ENCODE assay signal across 8 mouse cellular contexts in the genomic region with DNA sequence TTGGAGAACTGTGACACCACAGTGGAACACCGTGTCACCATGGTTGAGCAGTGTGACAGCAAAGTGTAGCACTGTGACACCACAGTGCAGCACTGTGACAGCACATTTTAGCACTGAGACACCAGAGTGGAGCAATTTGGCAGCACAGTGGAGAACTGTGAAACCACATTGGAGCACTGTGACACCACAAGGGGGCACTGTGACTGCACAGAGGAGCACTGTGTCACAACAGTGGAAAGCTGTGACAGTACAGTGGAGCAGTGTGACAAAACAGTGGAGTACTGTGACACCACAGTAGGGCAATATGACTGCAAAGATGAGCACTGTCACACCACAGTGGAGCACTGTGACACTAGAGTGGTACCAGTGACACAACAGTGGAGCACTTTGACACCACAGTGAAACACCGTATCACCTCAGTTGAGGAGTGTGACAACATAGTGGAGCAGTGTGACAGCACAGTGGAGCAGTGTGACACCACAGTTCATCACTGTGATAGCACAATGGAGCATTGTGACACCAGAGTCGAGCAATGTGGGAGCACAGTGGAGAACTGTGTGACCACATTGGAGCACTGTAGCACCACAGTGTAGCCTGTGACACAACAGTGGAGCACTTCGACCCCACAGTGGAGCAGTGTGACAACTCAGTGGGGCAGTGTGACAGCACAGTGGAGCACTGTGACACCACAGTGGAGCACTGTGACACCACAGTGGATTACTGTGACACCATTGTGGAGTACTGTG.
DNase-seq lines count a peak whose midpoint lies in the region; ATAC-seq lines count a peak whose summit lies in the region.

No protein-coding gene starts in this region.

- no peaks in the 10 kb centered on the region for H3K27me3 ChIP-seq in kidney, embryonic 15.5 days
- H3K27me3 ChIP-seq in heart, embryonic 12.5 days (replicated peaks): no peaks in the 10 kb centered on the region
- no peaks in the 10 kb centered on the region for H3K27me3 ChIP-seq in liver, embryonic 13.5 days

- 78% methylated on average over 4 of the region's 4 CpGs for WGBS in kidney, embryonic 15.5 days
- 75% methylated on average over 4 of the region's 4 CpGs for WGBS in heart, embryonic 12.5 days
- WGBS in liver, embryonic 13.5 days (ENCODE audit: insufficient replicate concordance): 62% methylated on average over 4 of the region's 4 CpGs

- no peak overlapping the region for H3K4me2 ChIP-seq in kidney, embryonic 15.5 days
- H3K4me2 ChIP-seq in heart, embryonic 12.5 days: no peak overlapping the region
- no peak overlapping the region for H3K4me2 ChIP-seq in liver, embryonic 13.5 days

- H3K4me3 ChIP-seq in kidney, embryonic 15.5 days (replicated peaks): no peak overlapping the region
- no peak overlapping the region for H3K4me3 ChIP-seq in heart, embryonic 12.5 days
- H3K4me3 ChIP-seq in liver, embryonic 13.5 days (replicated peaks): no peak overlapping the region

- no peak overlapping the region for H3K27ac ChIP-seq in kidney, embryonic 15.5 days
- H3K27ac ChIP-seq in heart, embryonic 12.5 days (ENCODE audit: poor library complexity, severe bottlenecking): no peak overlapping the region
- H3K27ac ChIP-seq in liver, embryonic 13.5 days: no peak overlapping the region

- H3K4me1 ChIP-seq in kidney, embryonic 15.5 days: no peaks in the 10 kb centered on the region
- no peaks in the 10 kb centered on the region for H3K4me1 ChIP-seq in heart, embryonic 12.5 days (replicated peaks)
- H3K4me1 ChIP-seq in liver, embryonic 13.5 days (replicated peaks): no peaks in the 10 kb centered on the region

- H3K9ac ChIP-seq in kidney, embryonic 15.5 days: no peak overlapping the region
- no peak overlapping the region for H3K9ac ChIP-seq in heart, embryonic 12.5 days
- no peak overlapping the region for H3K9ac ChIP-seq in liver, embryonic 13.5 days

- no peaks in the 10 kb centered on the region for H3K36me3 ChIP-seq in kidney, embryonic 15.5 days
- no peaks in the 10 kb centered on the region for H3K36me3 ChIP-seq in heart, embryonic 12.5 days
- H3K36me3 ChIP-seq in liver, embryonic 13.5 days: no peaks in the 10 kb centered on the region

- ATAC-seq in kidney, embryonic 15.5 days (replicated peaks; ENCODE audit: low FRiP score): 0 out of 2 replicates have a peak, but pooled peaks have one; percentile 16
- ATAC-seq in heart, embryonic 12.5 days (ENCODE audit: insufficient number of reproducible peaks, low FRiP score): peak; percentile 33; the same call in 1 of the 2 replicates
- peak; percentile 13; the same call in 1 of the 2 replicates for ATAC-seq in liver, embryonic 13.5 days (ENCODE audit: low read depth)

- peaks cover 51% of the 10 kb centered on the region for H3K9me3 ChIP-seq in kidney, embryonic 15.5 days (replicated peaks)
- peaks cover 66% of the 10 kb centered on the region for H3K9me3 ChIP-seq in heart, embryonic 12.5 days (replicated peaks)
- peaks cover 63% of the 10 kb centered on the region for H3K9me3 ChIP-seq in liver, embryonic 13.5 days (replicated peaks)

- no peak for DNase-seq in kidney, adult 11 months
- peak; percentile 20 for DNase-seq in adrenal gland, adult 2 months
- no peak for DNase-seq in liver, embryonic 13.5 days
- peak; percentile 10 to 55 for DNase-seq in spleen, postnatal 4 days (ENCODE audit: low spot score in 2 of 2)
- DNase-seq in left cerebral cortex, adult 8-10 months (ENCODE audit: low spot score in 2 of 2): no peak
- DNase-seq in T-cell, adult 2 months (ENCODE audit: low spot score): no peak

Comparison
In these comparisons a context has a peak if more than half of its experiments do, and no peak if none do; other contexts are left out.
1. DNase-seq: peak in adrenal gland, adult 2 months (single experiment) and spleen, postnatal 4 days (2 of 2); none in kidney, adult 11 months (single experiment), liver, embryonic 13.5 days (single experiment), left cerebral cortex, adult 8-10 months (0 of 2) and T-cell, adult 2 months (single experiment).
2. Peak in every context shown above with its lines, with median percentiles within 50 percentile points of each other: ATAC-seq.